Mouse (Mus musculus): ENCODE data around the gene Zcchc24. TPM values are rescaled to one million over a fixed set of nuclear protein-coding genes. Genes with fewer than 3 reads are reported as not detected.
"Not testable (repeated sequence)": the region's sequence is repeated elsewhere in the genome, so short reads cannot be mapped to it uniquely, and the experiment has no call there.

The Zcchc24 gene
- 28.3 and 34.3 TPM in 2 replicates for total RNA-seq (2014; rRNA removed)
- polyA plus RNA-seq (2015; fragmentation: Nextera tagmentation; extraction: Ambion mirVana), result 13.9 and 15.3 TPM in 2 replicates

- Histone ChIP-seq H3K4me3 (ENCODE audit: low read depth, low read length) (peak within 1 kb of the TSS; percentile 64), H3K4me1 (ENCODE audit: insufficient read depth, low read length) (no peaks in the 10 kb centered on the region), H3K36me3 (ENCODE audit: insufficient read depth, low read length) (no peaks in the 10 kb centered on the region), H3K9ac (replicated peaks; ENCODE audit: low read length, poor library complexity, severe bottlenecking) (peak within 1 kb of the TSS; percentile 66), H3K27ac (ENCODE audit: low read depth, low read length) (peak within 1 kb of the TSS; percentile 71), H3K4me2 (ENCODE audit: low read depth, low read length, poor library complexity, severe bottlenecking) (peak within 1 kb of the TSS; percentile 98), H3K27me3 (ENCODE audit: insufficient read depth, low read length) (peaks cover 14% of the 10 kb centered on the region), H3K9me3 (ENCODE audit: low read length) (no peaks in the 10 kb centered on the region)
- ATAC-seq (ENCODE audit: low FRiP score) (peak; percentile 77), DNase-seq (ENCODE audit: low spot score) (peak; percentile 88)
- WGBS, result 2% methylated on average over 48 of the region's 55 CpGs
- no peak for TF ChIP-seq CTCF (IDR thresholded peaks at IDR 0.05)
These were observed at the start of gene Zcchc24 for GRCm38 (mm10) chr14:25768915-25769625. Zcchc24 (minus strand) TSS chr14:25769039.

GRCm38 (mm10) chr14:25816416-25816815, 47.6 kb upstream of the Zcchc24 start:
- H3K36me3 ChIP-seq (ENCODE audit: insufficient read depth, low read length), result no peaks in the 10 kb centered on the region
- 10% methylated on average over 9 of the region's 9 CpGs for WGBS
- peak; percentile 94 for TF ChIP-seq CTCF (IDR thresholded peaks at IDR 0.05)
- no peak overlapping the region for H3K4me3 ChIP-seq (ENCODE audit: low read depth, low read length)
- no peaks in the 10 kb centered on the region for H3K9me3 ChIP-seq (ENCODE audit: low read length)
- 0 out of 2 replicates have a peak, but pooled peaks have one; percentile 41 for ATAC-seq (ENCODE audit: low FRiP score)
- DNase-seq (ENCODE audit: low spot score), result peak; percentile 80
- H3K4me2 ChIP-seq (ENCODE audit: low read depth, low read length, poor library complexity, severe bottlenecking), result no peak overlapping the region
- H3K4me1 ChIP-seq (ENCODE audit: insufficient read depth, low read length), result no peaks in the 10 kb centered on the region
- no peak overlapping the region for H3K9ac ChIP-seq (replicated peaks; ENCODE audit: low read length, poor library complexity, severe bottlenecking)
- H3K27ac ChIP-seq (ENCODE audit: low read depth, low read length), result no peak overlapping the region
- H3K27me3 ChIP-seq (ENCODE audit: insufficient read depth, low read length), result no peaks in the 10 kb centered on the region

GRCm38 (mm10) chr14:25814140-25814539, 45.3 kb upstream of the Zcchc24 start:
- Histone ChIP-seq H3K4me3 (ENCODE audit: low read depth, low read length) (no peak overlapping the region), H3K4me1 (ENCODE audit: insufficient read depth, low read length) (no peaks in the 10 kb centered on the region), H3K9me3 (ENCODE audit: low read length) (no peaks in the 10 kb centered on the region), H3K36me3 (ENCODE audit: insufficient read depth, low read length) (no peaks in the 10 kb centered on the region), H3K27me3 (ENCODE audit: insufficient read depth, low read length) (no peaks in the 10 kb centered on the region), H3K27ac (ENCODE audit: low read depth, low read length) (no peak overlapping the region), H3K4me2 (ENCODE audit: low read depth, low read length, poor library complexity, severe bottlenecking) (no peak overlapping the region), H3K9ac (replicated peaks; ENCODE audit: low read length, poor library complexity, severe bottlenecking) (no peak overlapping the region)
- TF ChIP-seq CTCF (IDR thresholded peaks at IDR 0.05), result no peak
- no peak for ATAC-seq (ENCODE audit: low FRiP score)
- DNase-seq (ENCODE audit: low spot score), result no peak

- 85% methylated on average over 1 of the region's 1 CpGs for WGBS
- H3K27me3 ChIP-seq (ENCODE audit: insufficient read depth, low read length), result not testable (repeated sequence)
These were observed 42.2 kb upstream of the Zcchc24 start for GRCm38 (mm10) chr14:25811026-25811425.

GRCm38 (mm10) chr14:25806561-25806960, 37.7 kb upstream of the Zcchc24 start:
- Histone ChIP-seq H3K27ac (ENCODE audit: low read depth, low read length) (no peak overlapping the region), H3K4me1 (ENCODE audit: insufficient read depth, low read length) (0 out of 2 replicates have a peak, but pooled peaks cover 2% of the 10 kb centered on the region)
- DNase-seq (ENCODE audit: low spot score), result no peak

More at GRCm38 (mm10) chr14:25811026-25811425, 42.2 kb upstream of the Zcchc24 start:
- not testable (repeated sequence) for H3K4me2 ChIP-seq (ENCODE audit: low read depth, low read length, poor library complexity, severe bottlenecking); H3K36me3 ChIP-seq (ENCODE audit: insufficient read depth, low read length); H3K9ac ChIP-seq (replicated peaks; ENCODE audit: low read length, poor library complexity, severe bottlenecking); H3K4me3 ChIP-seq (ENCODE audit: low read depth, low read length); H3K4me1 ChIP-seq (ENCODE audit: insufficient read depth, low read length); H3K27ac ChIP-seq (ENCODE audit: low read depth, low read length); ATAC-seq (ENCODE audit: low FRiP score); DNase-seq (ENCODE audit: low spot score); H3K9me3 ChIP-seq (ENCODE audit: low read length)

GRCm38 (mm10) chr14:25805871-25806270, 37.0 kb upstream of the Zcchc24 start:
- DNase-seq (ENCODE audit: low spot score) (peak; percentile 75), ATAC-seq (ENCODE audit: low FRiP score) (peak; percentile 20; the same call in 1 of the 2 replicates)
- no peaks in the 10 kb centered on the region for H3K27me3 ChIP-seq (ENCODE audit: insufficient read depth, low read length)
- H3K4me3 ChIP-seq (ENCODE audit: low read depth, low read length), result no peak overlapping the region
- H3K36me3 ChIP-seq (ENCODE audit: insufficient read depth, low read length), result no peaks in the 10 kb centered on the region
- no peaks in the 10 kb centered on the region for H3K9me3 ChIP-seq (ENCODE audit: low read length)
- no peak overlapping the region for H3K9ac ChIP-seq (replicated peaks; ENCODE audit: low read length, poor library complexity, severe bottlenecking)
- no peak for TF ChIP-seq CTCF (IDR thresholded peaks at IDR 0.05)
- 50% methylated on average over 7 of the region's 7 CpGs for WGBS
- 0 out of 2 replicates have a peak, but pooled peaks cover 2% of the 10 kb centered on the region for H3K4me1 ChIP-seq (ENCODE audit: insufficient read depth, low read length)
- no peak overlapping the region for H3K4me2 ChIP-seq (ENCODE audit: low read depth, low read length, poor library complexity, severe bottlenecking)
- H3K27ac ChIP-seq (ENCODE audit: low read depth, low read length), result no peak overlapping the region

More at GRCm38 (mm10) chr14:25806561-25806960, 37.7 kb upstream of the Zcchc24 start:
- H3K9me3 ChIP-seq (ENCODE audit: low read length), result no peaks in the 10 kb centered on the region
- no peak for ATAC-seq (ENCODE audit: low FRiP score)
- no peak overlapping the region for H3K4me3 ChIP-seq (ENCODE audit: low read depth, low read length)
- no peak overlapping the region for H3K4me2 ChIP-seq (ENCODE audit: low read depth, low read length, poor library complexity, severe bottlenecking)
- no peaks in the 10 kb centered on the region for H3K36me3 ChIP-seq (ENCODE audit: insufficient read depth, low read length)
- no peak overlapping the region for H3K9ac ChIP-seq (replicated peaks; ENCODE audit: low read length, poor library complexity, severe bottlenecking)
- 90% methylated on average over 7 of the region's 7 CpGs for WGBS
- no peak for TF ChIP-seq CTCF (IDR thresholded peaks at IDR 0.05)
- H3K27me3 ChIP-seq (ENCODE audit: insufficient read depth, low read length), result no peaks in the 10 kb centered on the region

All from midbrain, postnatal 0 days (tissue).